Mouse (Mus musculus): ENCODE measurements at regions not wholly inside any gene's neighbourhood (a gene's known extent, or its start where the extent isn't known, plus 50 kb on each side); places are given as distances from the start of the nearest gene placed in this dataset.

DNA sequence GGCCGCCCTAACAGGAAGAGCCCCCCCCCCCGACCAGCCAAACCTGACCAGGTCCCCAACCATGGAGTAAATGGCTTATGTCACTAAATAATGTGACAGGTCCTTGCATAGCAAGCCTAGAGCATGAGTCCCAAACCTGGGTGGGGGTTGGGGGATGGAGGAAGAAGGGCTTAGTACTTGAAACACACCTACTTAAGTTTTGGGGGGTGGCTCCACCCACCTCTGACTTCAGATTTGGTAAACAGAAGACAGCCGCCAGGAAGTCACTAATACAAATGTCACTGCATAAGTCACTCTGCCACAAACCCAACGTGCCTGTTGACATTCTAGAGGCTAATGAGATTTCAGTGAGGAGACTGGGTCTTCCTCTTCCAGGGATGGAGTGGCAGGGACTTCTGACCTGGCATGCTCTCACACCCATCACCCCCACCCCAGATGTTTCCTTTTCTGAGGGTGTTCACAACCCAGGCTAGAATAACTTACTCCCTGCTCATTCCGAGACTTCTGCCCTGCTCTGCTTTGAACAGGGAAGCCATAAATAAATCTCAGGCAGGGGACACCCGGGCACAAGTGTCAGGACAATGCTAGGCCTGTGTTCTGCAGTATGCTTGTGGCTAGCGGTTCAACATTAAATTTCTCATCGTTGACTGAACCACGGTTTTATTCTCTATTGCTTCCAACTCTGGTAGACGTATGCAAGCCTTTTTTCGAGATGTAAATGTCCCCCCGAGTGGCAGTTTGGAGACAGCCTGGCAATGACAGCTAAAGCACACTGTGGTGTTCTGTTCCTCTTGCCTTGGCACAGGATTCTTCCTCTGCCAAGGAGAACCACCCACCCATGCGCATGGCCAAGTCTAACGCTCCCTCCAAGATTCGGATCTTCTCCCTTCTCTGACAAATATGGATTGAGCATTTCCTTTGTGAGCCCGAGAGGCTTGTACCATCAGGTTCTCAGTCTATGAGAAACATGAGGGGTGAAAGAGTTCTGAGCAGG, 161.6 kb upstream of the Dyrk2 start:
- WGBS (ENCODE audit: missing documents), result 57% methylated on average over 16 of the region's 16 CpGs

DNA sequence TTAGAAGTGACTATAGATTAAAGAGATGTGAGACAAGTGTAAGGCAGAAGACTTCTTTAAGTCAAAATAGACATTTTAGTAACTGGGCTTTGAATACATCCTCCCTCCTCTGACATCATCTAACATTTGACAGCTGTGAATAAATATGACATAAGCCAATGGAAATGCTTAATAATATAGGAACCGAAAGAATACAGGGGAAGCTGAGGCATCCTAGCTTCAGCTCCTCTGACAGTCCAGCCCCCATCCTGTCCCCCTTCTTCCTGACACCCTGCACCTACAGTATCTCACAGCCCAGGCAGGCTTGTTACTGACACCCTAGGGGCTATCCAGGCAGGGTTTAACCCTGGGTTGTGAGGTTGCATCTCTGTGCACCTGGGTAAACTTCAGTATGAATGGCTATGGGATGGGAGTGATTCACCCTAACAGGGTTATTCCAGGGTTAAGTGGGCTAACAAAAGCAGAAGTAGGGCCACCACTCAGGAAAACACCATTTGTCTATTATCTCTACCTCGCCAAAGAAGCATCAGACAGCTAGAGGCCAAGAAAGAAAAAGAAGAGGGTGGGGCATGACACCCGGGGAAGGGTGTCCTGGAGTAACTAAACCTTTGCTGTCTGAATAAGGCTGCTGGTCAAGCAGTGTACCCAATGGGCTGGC, 158.6 kb upstream of the Dyrk2 start:
- H3K36me3 ChIP-seq (ENCODE audit: inconsistent target), result no peaks in the 10 kb centered on the region
- no peak overlapping the region for H3K27ac ChIP-seq
- WGBS (ENCODE audit: missing documents), result 29% methylated on average over 3 of the region's 3 CpGs
- H3K4me3 ChIP-seq (ENCODE audit: inconsistent target), result no peak overlapping the region
- H3K79me2 ChIP-seq (ENCODE audit: inconsistent target), result no peaks in the 10 kb centered on the region

More for the DNA sequence above, 161.6 kb upstream of the Dyrk2 start:
- no peaks in the 10 kb centered on the region for H3K79me2 ChIP-seq (ENCODE audit: inconsistent target)
- no peak overlapping the region for H3K4me3 ChIP-seq (ENCODE audit: inconsistent target)
- no peak overlapping the region for H3K27ac ChIP-seq
- no peaks in the 10 kb centered on the region for H3K36me3 ChIP-seq (ENCODE audit: inconsistent target)

DNA sequence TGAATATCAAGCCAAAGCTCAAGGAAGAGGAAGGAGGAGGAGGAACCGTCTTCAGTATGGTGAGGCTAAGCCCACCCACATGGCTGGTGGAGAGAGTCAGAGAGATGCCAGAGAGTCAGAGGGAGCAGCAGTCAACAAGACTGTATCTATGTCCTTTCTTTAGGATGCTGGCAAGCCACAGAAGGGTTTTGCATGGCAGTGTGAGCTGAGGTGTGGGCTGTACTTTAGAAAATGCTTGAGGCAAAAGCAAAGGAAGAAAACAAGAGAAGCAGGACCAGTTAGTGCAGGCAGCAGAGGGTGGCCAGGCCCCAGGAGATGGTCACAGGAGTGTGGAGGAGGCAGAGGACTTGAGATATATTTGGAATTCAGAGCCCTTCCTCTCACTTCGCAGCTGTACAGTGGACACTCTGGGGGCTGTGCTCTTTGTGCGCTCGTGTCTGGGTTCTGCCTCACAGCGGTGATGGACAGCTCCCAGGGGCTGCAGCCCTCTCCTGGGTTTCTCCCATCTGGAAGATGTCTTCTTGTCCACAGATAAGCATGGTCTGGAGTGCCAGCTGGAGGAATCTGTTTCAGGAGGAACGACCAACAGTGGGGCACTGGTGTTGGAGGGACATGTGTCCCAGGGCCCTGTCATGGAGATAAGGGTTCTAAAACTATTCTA, 157.4 kb upstream of the Dyrk2 start:
- H3K79me2 ChIP-seq (ENCODE audit: inconsistent target), result no peaks in the 10 kb centered on the region
- 78% methylated on average over 6 of the region's 6 CpGs for WGBS (ENCODE audit: missing documents)
- H3K36me3 ChIP-seq (ENCODE audit: inconsistent target), result no peaks in the 10 kb centered on the region
- H3K27ac ChIP-seq, result no peak overlapping the region
- H3K4me3 ChIP-seq (ENCODE audit: inconsistent target), result no peak overlapping the region

DNA sequence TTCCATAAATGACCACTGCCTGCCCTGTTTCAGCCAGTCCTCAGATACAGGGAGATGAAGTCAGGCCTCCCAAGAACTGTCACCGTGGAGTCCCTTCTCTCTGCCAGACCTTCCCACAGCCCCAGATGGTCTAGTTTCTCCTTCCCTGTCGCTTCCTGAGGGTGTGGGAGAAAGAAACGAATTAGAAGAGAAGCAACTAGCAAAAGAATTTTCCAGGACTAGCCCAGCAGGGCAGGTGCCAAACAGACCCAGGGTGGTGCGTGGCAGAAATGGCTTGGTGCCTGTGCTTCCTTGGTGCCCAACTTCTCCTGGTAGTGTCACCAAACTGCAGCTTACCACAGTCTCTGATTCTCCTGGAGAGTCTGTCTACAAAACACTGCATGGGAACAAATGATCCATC, 156.3 kb upstream of the Dyrk2 start:
- H3K36me3 ChIP-seq (ENCODE audit: inconsistent target), result no peaks in the 10 kb centered on the region
- 48% methylated on average over 4 of the region's 4 CpGs for WGBS (ENCODE audit: missing documents)
- no peak overlapping the region for H3K4me3 ChIP-seq (ENCODE audit: inconsistent target)
- H3K27ac ChIP-seq, result no peak overlapping the region
- no peaks in the 10 kb centered on the region for H3K79me2 ChIP-seq (ENCODE audit: inconsistent target)

DNA sequence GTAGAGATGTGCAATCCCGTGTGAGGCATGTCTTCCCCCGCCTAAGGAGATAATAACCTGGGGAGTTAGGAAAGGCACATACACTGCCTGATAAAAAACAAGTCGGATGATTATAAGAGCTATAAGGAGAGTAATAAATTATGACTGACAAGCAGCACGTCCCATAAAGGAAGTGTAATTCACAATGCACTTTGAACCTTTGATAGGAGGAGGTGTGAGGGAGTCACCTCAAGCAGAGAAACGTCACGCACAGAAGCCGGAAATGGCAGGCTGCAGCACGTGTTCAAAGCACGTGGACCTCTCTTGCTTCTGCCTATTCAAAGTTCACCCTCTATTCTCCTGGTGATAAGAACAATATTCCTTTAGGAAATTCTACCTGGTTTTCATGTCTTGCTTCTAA, 154.4 kb upstream of the Dyrk2 start:
- Histone ChIP-seq H3K36me3 (ENCODE audit: inconsistent target) (no peaks in the 10 kb centered on the region), H3K4me3 (ENCODE audit: inconsistent target) (no peak overlapping the region), H3K27ac (no peak overlapping the region), H3K79me2 (ENCODE audit: inconsistent target) (no peaks in the 10 kb centered on the region)
- 53% methylated on average over 9 of the region's 9 CpGs for WGBS (ENCODE audit: missing documents)

DNA sequence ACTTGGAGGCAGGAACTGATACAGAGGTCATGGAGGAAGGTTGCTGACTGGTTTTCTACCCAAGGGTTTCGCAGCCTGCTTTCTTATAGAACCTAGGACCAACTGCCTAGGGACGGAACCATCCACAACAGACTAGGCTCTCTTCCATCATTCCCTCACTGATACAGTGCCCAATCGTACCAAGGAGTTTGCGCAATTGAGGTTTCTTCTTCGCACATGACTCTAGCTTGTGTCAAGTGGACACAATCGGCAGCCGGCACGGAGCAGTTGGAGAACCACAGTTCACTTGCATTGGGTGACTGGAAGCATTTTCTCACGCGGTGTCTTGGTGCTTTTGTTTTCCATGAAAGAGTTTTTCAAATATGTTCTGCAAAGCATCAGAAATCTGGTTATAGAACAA, 149.1 kb upstream of the Dyrk2 start:
- H3K36me3 ChIP-seq (ENCODE audit: inconsistent target), result no peaks in the 10 kb centered on the region
- no peak overlapping the region for H3K27ac ChIP-seq
- WGBS (ENCODE audit: missing documents), result 80% methylated on average over 10 of the region's 10 CpGs
- no peak overlapping the region for H3K4me3 ChIP-seq (ENCODE audit: inconsistent target)
- no peaks in the 10 kb centered on the region for H3K79me2 ChIP-seq (ENCODE audit: inconsistent target)

DNA sequence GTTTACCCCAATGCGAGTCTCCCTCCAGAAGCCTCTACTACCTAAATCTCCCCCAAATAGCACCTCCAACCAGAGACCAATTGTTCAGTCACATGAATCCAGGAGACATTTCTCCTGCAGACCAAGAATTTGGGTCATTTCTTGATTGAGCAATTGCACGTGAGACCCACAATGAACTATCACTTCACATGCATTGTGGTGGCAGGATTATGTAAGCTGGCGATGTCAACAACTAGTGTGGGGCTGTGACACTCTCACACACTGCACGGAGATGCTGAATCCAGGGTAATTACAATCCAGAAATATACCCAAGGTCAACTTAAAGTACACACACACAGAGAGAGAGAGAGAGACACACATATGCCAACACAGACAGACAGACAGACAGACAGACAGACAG, 148.5 kb upstream of the Dyrk2 start:
- 64% methylated on average over 4 of the region's 4 CpGs for WGBS (ENCODE audit: missing documents)
- no peak overlapping the region for H3K4me3 ChIP-seq (ENCODE audit: inconsistent target)
- H3K36me3 ChIP-seq (ENCODE audit: inconsistent target), result no peaks in the 10 kb centered on the region
- no peaks in the 10 kb centered on the region for H3K79me2 ChIP-seq (ENCODE audit: inconsistent target)
- H3K27ac ChIP-seq, result no peak overlapping the region

DNA sequence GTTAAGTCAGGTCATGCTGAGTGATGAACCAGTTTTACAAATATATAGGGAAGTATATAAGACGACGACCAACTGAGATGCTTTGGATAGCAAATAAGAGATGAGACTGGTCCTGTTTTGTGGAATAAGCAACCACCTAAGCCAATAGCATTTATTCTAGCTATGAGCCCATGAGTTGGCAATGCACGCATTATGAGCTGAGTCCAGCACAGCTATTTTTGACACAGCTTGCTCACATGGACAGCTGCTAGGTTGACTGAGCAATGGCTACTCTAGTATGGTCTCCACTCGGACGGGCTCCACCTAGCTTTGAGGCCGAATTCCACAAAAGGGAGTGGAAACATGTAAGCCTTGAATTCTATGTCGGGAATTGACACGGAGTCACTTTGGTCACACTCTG, 146.1 kb upstream of the Dyrk2 start:
- no peaks in the 10 kb centered on the region for H3K79me2 ChIP-seq (ENCODE audit: inconsistent target)
- no peak overlapping the region for H3K4me3 ChIP-seq (ENCODE audit: inconsistent target)
- no peaks in the 10 kb centered on the region for H3K36me3 ChIP-seq (ENCODE audit: inconsistent target)
- H3K27ac ChIP-seq, result no peak overlapping the region
- 92% methylated on average over 8 of the region's 8 CpGs for WGBS (ENCODE audit: missing documents)

DNA sequence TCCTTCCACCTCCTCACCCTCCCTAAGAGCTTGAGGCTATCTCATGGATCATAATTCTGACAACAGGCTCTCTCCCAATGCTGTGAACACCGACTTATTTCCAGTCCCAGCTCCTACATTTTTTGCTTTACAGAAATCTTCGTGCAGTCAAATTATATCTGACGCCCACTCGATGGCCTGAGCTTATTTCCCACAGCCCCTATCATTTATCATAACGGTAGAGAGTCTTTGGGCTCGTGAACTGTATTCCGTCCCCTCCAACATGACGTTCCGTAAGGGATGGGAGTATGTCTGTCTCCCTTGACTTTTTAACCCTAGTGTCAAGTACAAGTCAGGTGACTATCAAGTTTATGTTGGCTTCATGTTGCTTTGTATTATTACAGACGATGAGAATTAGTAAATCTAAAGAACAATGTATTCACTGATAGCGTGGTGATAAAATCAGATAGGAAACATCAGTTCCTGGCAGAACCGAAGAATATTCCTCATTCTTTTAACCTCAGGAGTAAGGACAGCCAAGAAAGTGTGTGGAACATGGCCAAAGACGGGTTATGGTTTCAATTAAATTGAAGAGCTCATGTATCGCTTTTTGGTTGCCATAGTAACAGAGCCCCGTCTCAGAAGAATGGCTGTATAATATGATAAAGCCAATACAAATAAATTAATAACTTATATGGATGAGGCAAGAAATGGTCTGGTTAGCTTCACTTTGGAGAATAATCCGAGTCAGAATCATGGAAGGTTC, 145.5 kb upstream of the Dyrk2 start:
- Histone ChIP-seq H3K27ac (no peak overlapping the region), H3K79me2 (ENCODE audit: inconsistent target) (no peaks in the 10 kb centered on the region), H3K4me3 (ENCODE audit: inconsistent target) (no peak overlapping the region), H3K36me3 (ENCODE audit: inconsistent target) (no peaks in the 10 kb centered on the region)
- WGBS (ENCODE audit: missing documents), result 91% methylated on average over 16 of the region's 16 CpGs

DNA sequence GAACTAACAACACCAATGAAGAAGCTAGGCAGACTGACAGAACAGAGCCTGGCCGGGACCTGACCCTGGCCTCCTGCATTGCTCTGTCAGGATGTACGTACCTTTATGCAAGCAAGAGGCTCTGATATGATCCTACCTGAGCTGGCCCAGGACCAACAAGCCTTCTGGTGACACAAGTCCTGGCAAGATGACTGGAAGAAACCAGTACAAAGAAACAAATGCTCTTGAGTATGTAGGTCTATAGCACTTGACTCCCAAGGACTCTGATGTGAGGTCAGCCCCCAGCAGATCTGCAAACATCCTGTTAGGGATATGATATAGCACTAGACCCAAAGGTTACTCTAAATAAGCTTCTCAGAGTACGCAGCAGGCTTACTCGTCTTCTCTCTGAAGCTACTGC, 144.7 kb upstream of the Dyrk2 start:
- Histone ChIP-seq H3K79me2 (ENCODE audit: inconsistent target) (no peaks in the 10 kb centered on the region), H3K27ac (no peak overlapping the region), H3K4me3 (ENCODE audit: inconsistent target) (no peak overlapping the region), H3K36me3 (ENCODE audit: inconsistent target) (no peaks in the 10 kb centered on the region)
- 99% methylated on average over 4 of the region's 4 CpGs for WGBS (ENCODE audit: missing documents)

DNA sequence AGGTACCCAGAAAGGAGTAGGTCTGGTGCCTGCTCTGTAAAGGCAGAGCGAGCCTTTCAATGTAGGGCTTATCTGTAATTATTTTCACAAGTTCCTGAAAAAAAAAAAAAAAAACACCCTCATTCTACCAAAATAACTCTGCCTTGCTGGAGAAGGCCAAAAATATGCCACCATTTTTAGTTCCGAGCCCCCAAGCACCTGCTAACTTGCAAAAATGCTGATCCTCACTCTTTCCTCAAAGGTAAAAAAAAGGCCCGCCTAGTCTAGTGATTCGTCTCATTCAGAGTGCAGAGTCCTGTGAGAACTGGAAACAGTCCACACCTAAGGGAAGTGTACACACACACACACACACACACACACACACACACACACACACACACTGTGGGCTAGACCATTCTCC, 143.7 kb upstream of the Dyrk2 start:
- no peaks in the 10 kb centered on the region for H3K36me3 ChIP-seq (ENCODE audit: inconsistent target)
- WGBS (ENCODE audit: missing documents), result 93% methylated on average over 2 of the region's 4 CpGs
- H3K27ac ChIP-seq, result no peak overlapping the region
- no peaks in the 10 kb centered on the region for H3K79me2 ChIP-seq (ENCODE audit: inconsistent target)
- H3K4me3 ChIP-seq (ENCODE audit: inconsistent target), result no peak overlapping the region

DNA sequence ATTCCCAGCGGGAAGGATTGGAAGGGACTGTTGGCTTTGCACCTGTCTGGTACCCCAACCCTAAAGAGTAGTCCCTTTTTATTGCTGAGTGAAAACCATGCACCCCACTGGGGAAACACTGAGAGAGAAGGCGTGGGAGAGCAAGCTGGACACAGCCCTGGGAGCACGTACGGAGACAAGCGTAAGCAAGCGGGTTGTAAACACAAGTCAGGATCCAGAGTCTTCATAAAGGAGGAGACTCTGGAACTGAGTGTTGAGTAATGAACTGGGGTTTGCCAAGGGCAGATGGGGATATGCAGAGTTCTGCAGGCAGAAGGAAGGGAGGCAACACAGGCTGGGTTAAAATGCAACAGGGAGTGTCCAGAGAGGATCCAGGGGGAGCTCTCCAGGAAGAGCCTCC, 141.5 kb upstream of the Dyrk2 start:
- H3K4me3 ChIP-seq (ENCODE audit: inconsistent target), result no peak overlapping the region
- no peaks in the 10 kb centered on the region for H3K79me2 ChIP-seq (ENCODE audit: inconsistent target)
- 92% methylated on average over 6 of the region's 6 CpGs for WGBS (ENCODE audit: missing documents)

DNA sequence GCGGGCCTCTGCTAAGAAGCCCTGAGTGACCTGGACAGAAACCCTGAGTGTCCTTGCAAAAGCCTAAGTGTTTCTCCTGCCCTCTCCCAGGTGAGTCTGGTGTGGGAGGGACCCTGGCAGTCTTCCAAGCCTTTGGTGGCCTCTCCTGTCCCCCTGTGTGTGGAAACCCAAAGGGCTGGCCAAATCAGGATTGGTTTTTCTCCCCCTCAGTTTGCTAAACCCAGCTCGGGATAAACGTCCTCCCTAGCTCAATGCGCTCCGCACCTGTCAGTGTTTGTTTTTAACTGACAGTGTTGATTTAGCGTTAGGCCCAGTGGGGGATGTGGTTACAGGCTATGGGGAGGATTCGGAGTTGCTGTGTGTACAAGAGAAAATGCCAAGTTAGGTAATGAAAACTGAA, 140.9 kb upstream of the Dyrk2 start:
- Histone ChIP-seq H3K36me3 (ENCODE audit: inconsistent target) (no peaks in the 10 kb centered on the region), H3K27ac (no peak overlapping the region), H3K4me3 (ENCODE audit: inconsistent target) (no peak overlapping the region), H3K79me2 (ENCODE audit: inconsistent target) (no peaks in the 10 kb centered on the region)
- 25% methylated on average over 7 of the region's 7 CpGs for WGBS (ENCODE audit: missing documents)

More for the DNA sequence above, 141.5 kb upstream of the Dyrk2 start:
- Histone ChIP-seq H3K36me3 (ENCODE audit: inconsistent target) (no peaks in the 10 kb centered on the region), H3K27ac (no peak overlapping the region)

DNA sequence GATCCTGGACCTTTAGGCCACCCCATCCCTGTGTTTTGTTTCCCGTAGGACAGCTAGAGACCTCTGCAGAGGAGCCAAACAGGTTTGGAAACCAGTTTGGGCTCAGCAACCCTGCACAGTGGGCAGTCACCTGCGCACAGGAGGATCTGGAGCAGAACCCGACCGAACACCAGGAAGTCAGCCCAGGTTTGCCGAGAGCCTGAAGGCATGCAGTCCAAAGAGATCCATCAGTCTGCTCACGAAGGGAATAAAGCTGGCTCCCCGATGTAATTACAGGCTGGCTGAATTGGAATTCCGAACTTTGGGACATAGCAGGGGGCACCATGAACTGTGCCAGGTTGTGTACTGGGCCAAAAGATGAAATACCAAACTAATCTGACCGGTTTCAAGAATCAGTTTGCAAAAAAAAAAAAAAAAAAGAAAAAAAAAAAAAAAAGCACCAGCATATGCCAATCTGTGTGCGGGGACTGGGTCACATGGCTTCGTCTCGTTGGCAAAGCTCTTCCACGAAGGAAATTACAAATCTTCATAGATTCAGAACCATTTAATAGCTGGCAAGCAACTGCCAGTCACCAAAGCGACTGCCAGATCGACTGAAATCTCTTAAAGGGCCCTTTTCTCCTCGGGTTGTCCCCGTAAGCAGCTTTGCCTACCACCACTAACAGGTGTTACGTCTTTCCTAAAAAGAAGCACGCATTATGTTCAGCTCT, 137.0 kb upstream of the Dyrk2 start:
- H3K27ac ChIP-seq, result no peak overlapping the region
- H3K4me3 ChIP-seq (ENCODE audit: inconsistent target), result no peak overlapping the region
- H3K36me3 ChIP-seq (ENCODE audit: inconsistent target), result no peaks in the 10 kb centered on the region
- 93% methylated on average over 19 of the region's 19 CpGs for WGBS (ENCODE audit: missing documents)
- no peaks in the 10 kb centered on the region for H3K79me2 ChIP-seq (ENCODE audit: inconsistent target)
